Mouse (Mus musculus) frontal cortex, postnatal 36 days (tissue): Measurements from ENCODE around the gene Tigar.

Experiments used
- DNase-seq, 2 experiments: peaks; one replicate each; pipeline ENCODE4 v3.0.0; 2022; ENCODE audit warnings: low spot score in 2 of 2

Gene Tigar

GRCm38 (mm10) chr6:127142154-127143123 is 33.1 kb upstream of the Tigar start:
- DNase-seq, result peak in 1 of 2 experiments; percentile 51

- peak in 1 of 2 experiments; percentile 59 for DNase-seq
These were observed 29.6 kb upstream of the Tigar start for GRCm38 (mm10) chr6:127138962-127139361.

GRCm38 (mm10) chr6:127133433-127134245 is 24.3 kb upstream of the Tigar start:
- DNase-seq, result no peak

GRCm38 (mm10) chr6:127132719-127133118 is 23.4 kb upstream of the Tigar start:
- no peak for DNase-seq

GRCm38 (mm10) chr6:127131946-127132345 is 22.6 kb upstream of the Tigar start:
- no peak for DNase-seq

- peak in 1 of 2 experiments; percentile 28 for DNase-seq
These were observed 21.0 kb upstream of the Tigar start for GRCm38 (mm10) chr6:127130377-127130776.

- no peak for DNase-seq
These were observed 20.3 kb upstream of the Tigar start for GRCm38 (mm10) chr6:127129659-127130058.

- no peak for DNase-seq
These were observed 14.1 kb upstream of the Tigar start for GRCm38 (mm10) chr6:127123506-127123905.

- no peak for DNase-seq
These were observed 13.6 kb upstream of the Tigar start for GRCm38 (mm10) chr6:127122996-127123395.

- no peak for DNase-seq
These were observed 13.0 kb upstream of the Tigar start for GRCm38 (mm10) chr6:127122221-127122806.

- no peak for DNase-seq
These were observed 5.5 kb upstream of the Tigar start for GRCm38 (mm10) chr6:127114753-127115456.

- no peak for DNase-seq
These were observed 843 bp downstream of the Tigar start for GRCm38 (mm10) chr6:127108368-127109060.

- no peak for DNase-seq
These were observed 1.9 kb downstream of the Tigar start for GRCm38 (mm10) chr6:127107413-127107812.

- DNase-seq, result no peak
These were observed 2.6 kb downstream of the Tigar start for GRCm38 (mm10) chr6:127106726-127107125.

GRCm38 (mm10) chr6:127106189-127106588 is 3.2 kb downstream of the Tigar start:
- peak in 1 of 2 experiments; percentile 43 for DNase-seq

GRCm38 (mm10) chr6:127105107-127105506 is 4.2 kb downstream of the Tigar start:
- peak in 1 of 2 experiments; percentile 38 for DNase-seq

- no peak for DNase-seq
These were observed 4.8 kb downstream of the Tigar start for GRCm38 (mm10) chr6:127104396-127105029.

GRCm38 (mm10) chr6:127103506-127104275 is 5.7 kb downstream of the Tigar start:
- no peak for DNase-seq

- no peak for DNase-seq
These were observed 14.8 kb downstream of the Tigar start for GRCm38 (mm10) chr6:127094565-127094964.
